Mouse (Mus musculus): Measurements from ENCODE around the gene Timm8b. TPM values are rescaled to one million over a fixed set of nuclear protein-coding genes. Genes with fewer than 3 reads are reported as not detected.

The Timm8b gene
- 100 to 1,000 TPM in 1 of 2 experiments, 10 to 100 TPM in 1; 82.9 to 101 TPM for polyA plus RNA-seq (2017; shearing (Covaris generic))

DNA sequence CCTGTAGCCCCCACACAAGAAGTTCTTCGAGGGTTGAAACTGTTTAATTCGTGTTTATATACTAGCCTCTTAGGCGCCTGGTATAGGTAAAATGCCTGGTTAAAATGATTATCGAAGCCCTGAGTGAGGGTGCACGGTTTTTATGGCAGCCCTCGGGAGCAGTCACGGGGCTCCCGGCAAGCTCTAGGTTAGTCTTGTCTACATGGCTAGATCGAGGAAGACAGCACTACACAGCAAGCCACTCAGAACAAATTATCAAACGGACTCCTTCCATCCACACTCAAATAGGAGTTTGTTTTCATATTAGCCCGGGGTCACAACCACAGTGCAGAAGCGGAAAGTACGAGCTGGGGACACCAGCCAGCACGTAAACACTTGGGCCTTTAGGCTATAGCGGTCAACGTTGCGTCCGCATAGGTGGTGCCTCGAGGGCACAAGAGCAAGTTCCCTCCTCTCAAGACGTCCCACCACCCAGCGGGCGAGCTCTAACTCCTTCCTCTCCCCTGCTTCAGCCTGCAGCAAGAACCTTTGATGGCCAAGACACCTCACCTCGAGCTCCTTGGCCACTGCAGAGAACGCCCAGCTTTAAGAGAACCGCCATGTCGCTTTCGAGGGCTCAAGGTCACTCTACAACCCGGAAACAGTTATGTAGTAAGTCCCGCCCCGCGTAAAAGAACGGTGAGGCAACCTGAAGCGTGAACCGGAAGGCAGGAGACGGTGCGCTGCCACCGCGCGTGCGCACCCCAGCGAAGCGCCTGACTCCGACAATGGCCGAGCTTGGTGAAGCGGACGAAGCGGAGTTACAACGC, at the start of gene Timm8b, which contains the start of gene Sdhd:
Gene Timm8b, plus strand, starts transcription at position 722 of the 809 bp plus-strand sequence.
Gene Sdhd, minus strand, starts transcription at position 624 of the 809 bp plus-strand sequence.
- peak; percentile 98 for ATAC-seq

DNA sequence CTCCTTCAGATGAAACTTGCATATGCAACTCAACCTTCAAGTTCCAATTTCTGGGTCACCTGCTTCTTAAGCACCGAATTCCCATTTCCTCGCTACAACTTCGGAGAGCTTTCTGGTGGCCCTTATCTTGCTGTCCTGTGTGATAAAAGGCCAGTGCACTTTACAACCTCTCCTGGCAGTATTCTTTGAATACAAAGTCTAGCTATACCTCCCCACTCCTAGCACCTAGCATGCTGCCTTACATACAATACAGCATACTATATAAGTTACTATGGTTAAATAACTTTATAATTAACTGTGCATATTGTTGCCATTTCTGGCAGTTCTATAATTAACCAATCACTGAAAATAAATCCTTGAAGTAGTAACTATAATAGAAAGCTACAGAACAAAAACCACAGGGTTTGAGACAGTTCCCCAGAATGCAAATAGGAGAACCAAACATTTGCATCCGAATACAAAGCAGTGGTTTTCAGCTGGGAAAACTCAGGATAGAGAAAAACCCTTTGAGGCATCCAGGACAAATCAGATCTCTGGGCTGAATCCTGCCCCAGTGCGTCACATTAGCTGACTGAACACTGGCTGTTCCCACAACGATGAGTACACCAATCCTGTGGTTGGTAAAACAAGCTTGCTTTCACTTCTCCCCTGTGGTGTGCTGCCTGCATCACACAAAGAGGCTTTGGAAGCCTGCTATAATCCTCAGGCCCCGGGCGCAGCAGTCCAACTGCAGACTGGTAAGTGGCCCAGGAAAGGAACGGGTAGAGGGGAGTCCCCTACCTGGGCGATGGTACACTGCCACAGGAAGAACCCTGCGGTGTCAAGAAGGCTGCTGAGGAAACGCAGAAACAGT, 49.2 kb upstream of the Timm8b start, which contains the start of gene Il18:
Gene Il18, plus strand, starts transcription at position 587 of the 853 bp plus-strand sequence.
- ATAC-seq = peak; percentile 98

DNA sequence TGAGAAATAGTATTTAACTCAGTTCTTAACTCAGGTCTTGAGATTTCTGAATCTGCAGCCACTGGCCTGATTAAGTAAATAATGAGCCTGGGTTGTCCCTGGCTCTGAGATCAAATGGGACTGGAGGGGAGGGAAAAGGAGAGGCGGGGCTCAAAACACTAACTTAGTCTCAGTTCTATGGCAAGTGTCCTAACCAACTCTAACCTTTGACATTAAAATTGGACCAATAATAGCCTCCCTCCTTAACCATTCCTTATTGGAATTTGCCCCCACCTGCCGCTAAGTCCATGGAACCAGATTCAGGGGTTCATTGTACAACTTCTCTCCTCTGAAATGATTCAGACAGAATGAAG, 48.6 kb upstream of the Timm8b start, which contains the start of gene Bco2:
Gene Bco2, minus strand, starts transcription at position 88 of the 353 bp plus-strand sequence.
- ATAC-seq = no peak

DNA sequence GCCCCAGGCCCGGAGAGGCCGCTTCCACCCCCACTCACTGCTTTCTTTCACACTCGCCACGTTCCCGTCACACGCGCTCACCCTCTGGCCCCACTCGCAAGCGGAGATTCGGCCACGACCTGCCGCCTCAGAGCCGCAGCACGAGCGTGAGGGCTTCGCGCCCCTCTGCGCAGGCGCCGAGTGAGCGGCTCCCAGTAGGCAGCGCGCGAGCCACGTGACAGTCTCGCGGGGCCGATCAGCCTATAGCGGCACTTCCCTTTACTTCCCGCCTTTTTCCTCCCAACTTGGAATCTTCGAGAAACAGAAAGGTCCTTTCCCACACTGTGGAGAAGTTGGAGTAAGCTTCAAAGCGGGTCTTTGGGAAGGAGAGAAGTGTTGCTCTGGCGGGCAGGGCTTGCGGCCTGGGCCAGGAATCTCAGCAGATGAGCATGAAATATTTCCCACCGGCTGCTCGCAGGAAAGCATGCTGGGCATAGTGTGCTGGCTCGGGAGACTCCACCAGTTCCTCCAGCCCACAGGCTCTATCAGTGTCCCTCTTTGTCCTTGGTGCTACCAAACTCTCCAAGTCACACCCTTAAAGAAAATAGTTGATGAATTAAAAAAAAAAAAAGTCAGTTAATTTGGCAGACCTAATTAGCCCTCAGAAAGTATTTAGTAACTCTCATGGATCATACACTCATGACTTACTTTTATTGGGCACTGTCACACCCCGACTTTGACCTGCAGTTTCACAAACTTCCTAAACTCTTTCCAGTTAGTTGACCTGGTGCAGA, 42.4 kb upstream of the Timm8b start, which contains the start of gene Tex12:
Gene Tex12, minus strand, starts transcription at position 181 of the 773 bp plus-strand sequence.
- no peak for ATAC-seq

DNA sequence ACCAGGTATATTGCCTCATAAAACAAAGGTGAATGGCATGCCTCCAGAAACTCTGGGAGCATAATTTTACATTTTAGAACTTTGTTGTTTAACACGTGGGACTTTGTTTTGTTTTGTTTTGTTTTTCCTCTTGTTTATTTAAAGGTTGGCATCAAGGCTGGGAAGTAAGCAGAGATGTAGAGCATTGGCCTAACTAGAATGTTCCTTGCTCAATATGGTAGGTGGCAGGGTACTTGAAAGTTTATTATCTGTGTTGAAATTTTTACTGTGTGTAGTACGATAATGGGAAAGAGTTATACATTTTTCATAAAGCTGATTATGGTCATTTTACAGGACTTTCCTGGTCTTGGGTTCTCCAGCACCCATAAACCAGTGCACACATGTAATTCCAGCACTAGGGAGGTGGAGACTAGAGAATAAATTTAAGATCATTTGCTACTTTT, 41.8 kb upstream of the Timm8b start:
- no peak for ATAC-seq

DNA sequence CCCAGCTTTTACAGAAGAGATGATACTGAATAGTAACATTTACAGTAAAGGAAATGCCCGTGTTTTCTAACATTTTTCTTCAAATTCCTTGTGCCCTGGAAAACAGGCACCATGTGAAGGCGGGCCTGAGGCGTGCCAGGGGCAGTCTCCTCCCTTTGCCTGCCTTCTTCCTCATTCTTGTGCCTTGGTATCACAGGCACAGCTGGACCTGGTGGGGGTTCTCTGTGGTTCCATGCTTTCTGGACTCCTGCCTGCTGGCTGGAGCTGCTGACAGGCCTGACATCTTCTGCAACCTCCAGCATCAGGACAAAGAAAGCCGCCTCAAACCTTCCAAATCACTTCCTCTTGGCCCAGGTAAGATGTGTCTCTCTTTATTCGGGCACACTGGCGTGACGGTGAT, 38.5 kb upstream of the Timm8b start:
- no peak for ATAC-seq

DNA sequence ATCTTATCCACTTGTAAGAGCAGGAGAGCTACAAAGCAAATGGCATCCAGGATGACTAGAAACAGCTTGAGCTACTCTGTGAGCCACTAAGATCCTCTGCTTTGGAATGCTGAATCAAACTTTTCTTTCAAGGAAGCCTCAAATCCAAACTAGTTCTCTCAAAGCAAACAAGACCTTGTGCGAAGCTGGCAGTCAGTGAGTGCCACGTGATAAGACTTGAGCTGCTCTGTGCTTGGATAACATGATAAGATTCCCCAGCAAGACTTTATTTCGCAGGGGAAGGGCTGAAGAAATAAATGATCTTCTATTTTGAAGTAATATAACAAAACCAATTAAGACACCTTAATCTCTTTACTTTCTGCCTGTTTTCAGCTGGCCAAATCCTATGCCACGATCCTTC, 37.8 kb upstream of the Timm8b start:
- no peak for ATAC-seq

DNA sequence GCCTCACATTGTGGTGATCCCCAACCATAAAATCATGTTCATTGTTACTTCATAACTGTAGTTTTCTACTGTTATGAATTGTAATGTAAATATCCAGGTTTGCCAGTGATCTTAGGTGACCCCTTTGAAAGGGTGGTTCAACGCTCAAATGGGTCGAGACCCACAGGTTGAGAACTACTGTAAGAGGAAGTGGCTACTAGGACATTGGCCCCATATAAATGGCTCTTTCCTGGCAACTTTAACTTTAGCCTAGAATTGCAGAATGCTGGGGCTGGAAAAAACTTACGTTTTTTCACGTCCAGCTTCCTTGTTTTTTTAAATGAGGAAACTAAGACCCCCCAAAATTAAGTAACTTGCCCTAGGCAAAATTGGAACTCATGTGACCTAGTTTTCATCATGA, 36.3 kb upstream of the Timm8b start:
- ATAC-seq = no peak

DNA sequence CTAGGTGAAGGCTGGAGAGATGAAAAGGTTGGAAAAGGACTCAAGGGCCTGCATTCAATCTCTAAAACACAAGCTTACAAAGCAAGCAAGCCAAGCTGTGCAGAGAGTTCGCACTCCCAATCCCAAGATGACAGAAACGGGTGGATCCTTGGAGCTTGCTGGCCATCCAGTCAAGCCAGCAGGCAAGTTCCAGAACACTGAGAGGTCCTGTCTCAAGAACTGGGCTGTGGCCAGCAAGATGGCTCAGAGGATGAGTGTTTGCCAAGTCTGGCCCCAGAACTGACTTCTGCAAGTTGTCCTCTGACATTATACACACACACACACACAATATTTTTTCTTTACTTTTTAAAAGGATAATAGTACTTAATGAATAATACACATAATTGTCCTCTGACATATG, 35.8 kb upstream of the Timm8b start:
- ATAC-seq = no peak

DNA sequence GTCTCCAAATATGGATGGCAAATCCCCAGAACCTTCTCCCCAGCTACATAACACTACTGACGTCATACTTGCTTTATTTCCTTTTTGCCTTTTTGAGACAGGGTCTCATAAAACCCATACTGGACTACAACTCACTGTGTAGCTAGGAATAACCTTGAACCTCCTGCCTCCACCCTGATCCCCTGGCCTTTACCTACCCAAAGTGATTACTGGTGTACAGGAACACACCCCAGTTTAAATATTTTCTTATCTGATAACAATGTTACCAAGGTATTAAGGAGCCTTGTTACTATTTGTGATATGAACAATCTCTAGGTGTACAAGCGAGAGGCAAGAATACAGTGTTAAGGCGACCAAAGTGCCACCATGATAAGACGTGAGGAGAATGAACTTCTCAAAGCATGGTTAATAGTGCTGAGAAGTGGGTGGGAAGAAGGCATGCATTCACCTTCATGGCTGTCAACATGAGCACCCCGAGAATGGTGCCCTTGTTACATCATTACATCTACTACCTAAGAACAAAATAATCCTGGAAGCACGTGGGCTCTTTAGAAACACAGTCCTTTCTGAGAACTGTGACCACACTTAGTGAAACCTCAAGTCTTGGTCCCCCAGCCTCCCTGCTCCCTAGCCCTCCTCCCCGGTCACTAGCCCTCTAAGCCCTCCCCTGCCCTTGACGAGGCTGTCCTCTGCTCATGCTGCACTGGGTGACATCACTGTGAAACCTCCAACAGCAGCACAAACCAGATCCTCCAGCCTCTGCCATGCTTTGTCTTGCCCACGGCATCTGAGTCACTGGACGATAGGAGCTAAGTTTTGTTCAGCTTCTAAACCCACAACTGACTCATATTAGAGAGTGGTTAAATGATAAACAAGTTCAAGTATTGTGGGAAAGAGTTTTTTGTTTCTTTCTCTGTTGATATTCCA, 33.8 kb upstream of the Timm8b start:
- no peak for ATAC-seq

DNA sequence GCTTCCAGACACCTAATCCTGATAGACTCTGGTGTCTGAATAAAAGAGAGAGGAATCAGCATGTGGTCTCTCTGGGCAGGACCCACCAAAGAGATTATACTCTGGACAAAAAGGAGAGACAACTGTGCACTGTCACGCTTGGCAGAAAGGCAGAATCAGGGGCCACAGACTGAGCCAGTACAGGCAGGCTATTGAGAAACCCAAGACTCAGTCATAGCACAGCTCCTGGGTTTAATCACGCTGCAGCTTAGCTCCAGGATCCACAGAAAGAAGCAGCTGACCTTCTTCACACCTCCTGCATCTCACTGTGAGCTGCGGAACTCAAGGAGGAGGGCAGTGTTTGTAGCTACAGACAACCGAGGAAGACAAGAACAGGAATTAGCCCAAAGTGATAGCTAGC, 23.3 kb upstream of the Timm8b start:
- no peak for ATAC-seq

DNA sequence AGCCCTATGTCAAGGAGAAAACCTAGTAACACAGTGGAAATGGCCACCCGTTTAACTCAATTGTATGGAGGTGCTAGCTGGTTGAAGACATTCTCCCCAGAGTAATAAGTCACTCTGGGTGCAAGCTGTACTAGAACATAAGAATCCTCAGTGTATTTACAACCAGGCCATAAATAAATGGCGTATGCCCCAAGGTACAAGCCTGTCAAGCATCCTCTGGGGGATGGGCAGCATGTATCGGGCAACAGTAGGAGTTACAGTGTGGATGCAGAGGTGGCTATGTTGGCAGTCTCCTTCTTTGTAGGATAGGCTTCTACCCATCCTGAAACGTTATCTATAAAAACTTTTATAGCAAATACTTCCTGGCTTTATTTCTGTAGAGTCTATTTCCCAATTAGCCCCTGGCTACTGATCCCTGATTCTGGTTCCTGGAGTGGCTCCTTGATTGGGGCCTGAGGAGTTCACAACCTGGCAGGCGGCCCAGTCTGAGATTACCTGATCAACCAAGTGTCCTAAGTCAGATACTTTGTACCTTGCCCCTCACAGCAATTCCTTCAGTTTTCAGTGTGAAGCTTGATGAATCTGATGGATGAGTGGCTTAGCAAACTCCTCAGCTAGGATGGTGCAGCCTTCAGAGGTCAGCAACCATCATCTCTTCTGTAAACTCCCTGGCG, 18.4 kb upstream of the Timm8b start:
- no peak for ATAC-seq

DNA sequence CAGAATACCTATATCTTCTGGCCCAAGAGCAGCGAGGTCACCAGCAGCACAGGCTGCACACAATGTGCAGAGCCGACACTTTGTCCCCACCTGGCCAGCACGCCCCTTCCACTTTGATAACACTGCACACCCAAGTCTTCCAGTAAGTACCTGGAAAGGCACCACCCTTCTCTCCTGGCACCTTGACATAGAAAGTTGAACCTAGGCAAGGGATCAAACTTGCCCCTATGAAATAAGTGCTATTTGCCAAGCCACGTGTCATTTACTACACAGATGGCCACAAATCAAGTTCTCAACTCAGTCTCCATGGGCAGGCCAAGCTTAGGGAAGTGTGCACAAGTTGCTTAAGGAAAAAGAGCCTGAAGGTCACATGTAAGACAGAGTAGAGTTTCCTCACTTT, 16.8 kb upstream of the Timm8b start:
- ATAC-seq = no peak

DNA sequence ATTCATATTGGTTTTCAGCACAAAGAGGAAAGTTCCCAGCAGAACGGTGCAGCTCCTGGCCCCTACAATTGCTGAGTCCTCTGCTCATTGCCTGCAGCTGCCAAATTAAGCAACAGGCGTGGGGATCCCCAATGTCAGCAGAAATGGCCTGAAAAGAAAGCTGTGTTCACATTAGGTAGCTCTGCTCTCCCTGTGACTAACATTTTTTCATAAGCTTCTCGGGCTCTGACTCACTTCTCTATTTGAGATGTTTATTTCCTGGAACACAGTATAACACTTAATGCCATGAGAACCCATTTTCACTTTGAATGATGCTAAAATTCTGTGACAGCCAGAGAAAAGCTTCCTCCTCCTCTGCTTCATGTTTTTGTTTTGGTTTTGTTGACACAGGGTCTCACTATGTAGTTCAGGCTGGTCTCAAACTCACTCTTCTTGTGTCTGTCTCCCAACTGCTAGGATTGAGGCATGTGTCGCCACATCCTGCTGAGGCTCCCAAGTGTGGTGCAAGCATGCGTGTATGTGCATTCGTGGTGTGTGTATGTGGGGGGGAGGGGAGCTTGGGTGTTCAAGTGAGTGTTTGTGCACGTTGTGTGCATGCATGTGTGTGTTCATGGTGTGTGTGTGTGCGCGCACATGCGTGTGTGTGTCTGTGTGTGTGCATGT, 12.7 kb upstream of the Timm8b start:
- ATAC-seq = peak; percentile 71

DNA sequence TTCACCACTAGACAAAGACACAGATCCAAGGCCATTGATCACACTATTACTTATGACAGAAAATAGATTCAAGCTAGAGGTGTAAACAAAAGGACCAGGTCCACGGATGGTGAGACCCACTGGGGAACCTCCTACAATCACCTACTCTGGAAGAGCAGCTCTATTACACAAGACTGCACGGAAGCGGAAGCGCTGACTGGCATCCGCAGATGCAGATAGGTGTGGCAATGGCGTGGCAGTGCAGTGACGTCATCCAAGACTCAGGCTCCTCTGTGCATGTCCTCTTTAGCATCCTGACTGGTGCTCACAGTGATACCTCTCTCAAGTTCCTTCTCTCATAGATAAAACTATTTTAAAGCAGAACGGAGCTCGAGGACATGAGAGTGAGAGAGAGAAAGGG, 10.8 kb upstream of the Timm8b start:
- ATAC-seq = no peak

DNA sequence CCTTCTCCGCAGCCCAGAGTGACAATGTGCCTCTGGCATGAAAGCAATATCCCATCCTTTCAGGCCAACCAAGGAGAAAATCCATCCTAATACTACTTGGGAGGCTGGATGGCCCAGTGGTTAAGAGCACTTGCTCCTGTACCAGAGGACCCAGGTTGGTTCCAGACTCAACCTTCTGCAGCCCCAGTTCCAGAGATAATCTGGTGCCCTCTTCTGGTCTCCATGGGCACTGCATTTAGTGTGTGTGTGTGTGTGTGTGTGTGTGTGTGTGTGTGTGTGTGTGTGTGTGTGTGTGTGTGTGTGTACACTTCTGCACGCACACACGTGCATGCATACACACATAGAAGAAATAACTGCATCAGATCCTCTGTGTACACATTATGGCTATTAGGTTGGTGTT, 10.2 kb upstream of the Timm8b start:
- peak; percentile 57 for ATAC-seq

DNA sequence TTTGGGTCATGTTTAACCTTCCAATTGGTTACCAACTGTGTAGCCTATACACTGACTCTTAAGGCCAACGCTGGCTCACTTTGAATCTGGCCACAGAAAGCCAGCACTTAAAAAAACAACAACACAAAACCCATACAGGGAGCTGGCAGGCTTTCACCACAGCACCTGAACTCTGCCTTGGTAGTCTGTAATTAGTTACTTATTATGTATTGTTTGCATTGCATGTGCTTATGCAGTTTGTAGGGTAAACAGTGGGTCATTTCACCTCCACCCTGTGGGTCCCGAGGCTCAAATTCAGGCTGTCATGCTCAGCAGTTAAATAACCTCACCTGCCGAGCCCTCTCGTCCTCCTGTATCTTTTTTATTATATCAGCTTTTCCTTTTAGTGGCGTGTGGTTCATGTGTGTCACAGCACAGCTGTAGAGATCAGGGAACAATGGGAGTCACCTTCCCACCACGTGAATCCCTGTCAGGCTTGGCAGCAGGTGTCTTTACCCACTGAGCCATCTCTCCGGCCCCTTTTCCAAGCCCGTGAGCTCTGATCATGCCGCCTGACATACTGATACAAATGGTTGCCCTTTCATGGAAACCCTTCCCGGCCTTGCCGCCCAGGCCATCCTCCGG, 8.8 kb upstream of the Timm8b start:
- no peak for ATAC-seq

DNA sequence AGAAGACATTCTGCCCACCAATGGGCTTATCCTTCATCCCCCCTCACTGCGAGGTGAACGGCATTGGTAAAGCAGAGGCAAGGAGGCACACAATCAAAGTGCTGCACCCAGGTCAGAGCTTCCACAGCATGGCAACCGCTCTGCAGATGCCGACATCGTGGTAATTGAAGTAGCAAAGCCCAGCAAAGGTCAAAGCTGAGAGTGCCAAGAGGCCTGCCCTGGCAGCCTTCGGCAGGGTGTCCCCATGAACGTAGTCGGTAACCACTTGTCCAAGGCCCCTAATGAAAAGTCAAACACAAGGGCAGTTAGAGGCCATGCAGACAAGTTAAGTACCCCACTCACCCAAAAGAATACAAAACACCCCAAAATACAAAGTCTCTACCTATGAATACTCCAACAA, 6.7 kb upstream of the Timm8b start:
- no peak for ATAC-seq

DNA sequence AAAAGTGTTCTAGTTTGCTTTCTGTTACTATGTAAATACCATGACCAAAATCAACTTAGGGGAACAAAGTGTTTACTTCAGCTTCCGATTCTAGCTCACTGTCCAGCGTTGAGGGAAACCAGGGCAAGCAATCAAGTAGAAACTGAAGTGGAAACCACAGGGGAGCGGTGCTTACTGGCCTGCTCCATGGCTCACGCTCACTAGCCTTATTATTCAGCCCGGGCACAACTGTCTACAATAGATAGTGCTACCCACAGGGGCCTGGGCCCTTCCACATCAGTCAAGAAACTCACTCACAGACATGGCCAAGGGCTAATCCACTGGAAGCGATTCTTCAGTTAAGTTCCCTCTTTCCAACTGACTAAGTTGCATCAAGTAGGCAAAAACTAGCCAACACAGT, 2.2 kb upstream of the Timm8b start:
- ATAC-seq = no peak
